Mouse (Mus musculus) right cerebral cortex, postnatal 4 days (tissue): ENCODE measurements around the gene Copz1.
A peak's percentile ranks its signal among the peaks of the same experiment; 100 is the strongest.

Experiments
- DNase-seq: peaks from one replicate; pipeline ENCODE4 v3.0.0-alpha.2; 2022

Copz1 gene

DNA sequence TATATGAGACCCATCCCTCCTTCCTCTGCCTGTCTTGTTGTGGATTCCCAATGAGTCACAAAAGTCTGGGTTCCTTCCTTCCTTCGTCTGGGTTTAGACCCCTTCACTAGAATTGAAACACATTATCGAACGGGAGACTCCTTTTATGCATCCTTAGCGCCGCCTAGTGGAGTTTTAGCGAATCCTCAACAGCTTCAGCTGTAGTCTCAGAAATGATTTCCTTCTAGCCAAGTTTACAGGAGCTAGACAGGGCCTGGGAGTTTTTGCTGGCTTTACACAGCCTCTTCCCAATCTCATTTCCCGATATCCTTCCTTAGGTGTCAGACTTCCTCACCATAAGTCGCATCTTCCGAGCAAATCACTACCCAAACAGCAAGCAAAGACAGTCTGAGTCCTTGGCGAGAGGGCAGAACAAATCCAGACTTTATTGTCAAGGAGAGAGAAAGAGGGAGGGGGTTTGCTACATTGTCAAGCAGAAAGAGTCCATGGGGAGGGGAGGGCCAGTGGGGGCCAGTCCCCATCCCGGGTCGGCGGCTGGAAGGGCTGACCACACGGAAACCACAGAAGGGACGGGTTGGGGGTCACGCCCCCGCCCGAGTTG is 41.1 kb downstream of the Copz1 start:
- no peak for DNase-seq

DNA sequence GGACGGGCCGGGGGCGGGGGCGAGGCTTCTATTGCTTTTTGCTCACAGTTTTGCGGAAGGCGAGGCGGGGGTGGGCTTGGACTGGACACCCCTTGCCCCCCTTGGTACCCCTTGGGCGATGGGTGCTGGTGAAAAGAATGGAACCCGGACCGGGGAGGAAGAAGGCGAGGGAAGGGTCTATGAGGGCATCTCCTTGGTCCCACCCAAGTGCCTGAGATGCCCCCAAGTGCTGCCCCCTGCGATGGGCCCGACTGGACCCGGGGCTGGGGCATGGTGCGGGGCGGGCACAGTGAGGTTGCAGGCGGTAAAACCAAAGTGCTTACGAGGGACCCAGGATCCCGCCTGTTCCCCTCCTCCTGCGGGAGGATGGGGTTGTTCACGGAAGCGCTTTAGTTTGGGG is 41.7 kb downstream of the Copz1 start:
- DNase-seq, result no peak

DNA sequence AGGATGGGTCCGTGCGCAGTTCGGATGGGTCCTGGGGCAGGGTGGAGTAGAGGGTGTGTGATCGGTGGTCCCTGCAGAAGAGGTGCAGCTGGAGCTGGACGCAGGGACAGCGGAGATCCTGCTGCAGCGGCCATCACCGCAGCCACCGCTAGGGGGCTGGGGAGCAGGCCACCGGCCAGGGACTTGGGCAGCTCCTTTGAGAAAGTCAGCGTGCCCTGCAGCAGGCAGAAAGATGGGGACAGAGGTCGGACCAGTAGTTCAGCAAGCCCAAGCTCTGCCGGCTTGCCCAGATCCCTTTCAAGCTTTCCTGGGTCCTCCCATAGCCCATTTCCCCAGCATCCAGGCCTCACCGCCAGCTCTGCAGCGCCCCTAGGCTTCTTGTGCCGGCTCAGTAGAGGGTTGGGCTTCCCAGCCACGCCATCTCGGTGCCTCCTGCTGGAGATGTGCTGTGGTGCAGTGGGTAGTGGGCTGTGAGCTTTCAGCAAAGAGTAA is 42.5 kb downstream of the Copz1 start:
- DNase-seq, result peak; percentile 74

DNA sequence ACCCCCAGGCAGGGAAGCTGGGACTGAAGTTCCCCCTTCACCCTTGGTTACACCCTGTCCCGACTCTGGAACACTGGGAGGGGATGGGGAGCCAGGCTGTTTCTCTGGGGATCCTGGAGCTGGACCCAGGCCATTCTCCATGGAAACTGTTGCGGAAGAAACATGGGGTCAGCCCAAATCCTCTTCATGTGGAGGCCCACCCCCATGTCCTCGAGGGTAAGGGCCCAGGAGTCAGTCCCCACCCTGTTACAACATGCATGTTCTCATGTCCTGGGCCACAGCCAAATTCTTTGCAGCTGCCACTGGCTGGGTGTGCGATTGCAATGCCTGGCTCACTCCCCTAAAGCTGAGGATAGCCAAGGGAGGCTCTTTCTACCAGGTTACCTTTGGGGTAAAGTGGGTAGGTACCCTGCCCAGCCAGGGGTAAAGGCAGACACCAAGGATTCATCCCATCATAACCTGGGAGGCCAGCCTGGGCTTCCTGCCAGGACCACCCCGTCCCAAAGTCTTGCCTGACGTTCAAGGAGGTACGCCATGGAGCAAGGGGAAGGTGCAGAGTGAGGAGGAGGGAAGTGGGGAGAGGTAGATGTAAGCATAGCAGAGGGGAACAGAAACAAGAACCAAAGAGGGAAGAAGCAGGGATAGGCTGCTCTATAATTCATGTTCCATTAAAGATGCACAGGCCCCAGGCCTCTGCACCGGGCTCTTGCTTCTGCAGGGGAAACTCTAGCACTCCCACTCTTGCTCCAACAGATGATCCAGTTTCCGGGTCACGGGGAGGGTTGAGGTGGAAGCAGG is 43.7 kb downstream of the Copz1 start:
- DNase-seq, result no peak

DNA sequence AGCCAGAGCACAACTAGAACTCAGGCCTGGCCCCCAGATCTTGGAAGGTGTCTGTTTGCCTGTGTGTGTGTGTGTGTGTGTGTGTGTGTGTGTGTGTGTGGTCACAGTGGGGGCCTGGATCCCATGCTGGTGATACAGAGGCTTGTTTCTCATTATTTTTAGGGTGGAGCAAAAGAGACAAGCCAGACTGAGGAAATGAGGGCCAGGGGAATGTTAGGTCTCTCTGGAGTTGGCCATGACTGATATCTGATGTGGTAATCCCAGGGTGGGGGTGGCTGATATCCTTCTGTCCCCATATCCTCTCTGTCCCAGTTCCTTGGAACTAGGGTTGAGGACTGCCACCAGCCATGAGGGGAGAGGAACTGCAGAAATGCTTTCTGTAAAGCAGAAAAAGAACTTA is 44.6 kb downstream of the Copz1 start:
- no peak for DNase-seq

DNA sequence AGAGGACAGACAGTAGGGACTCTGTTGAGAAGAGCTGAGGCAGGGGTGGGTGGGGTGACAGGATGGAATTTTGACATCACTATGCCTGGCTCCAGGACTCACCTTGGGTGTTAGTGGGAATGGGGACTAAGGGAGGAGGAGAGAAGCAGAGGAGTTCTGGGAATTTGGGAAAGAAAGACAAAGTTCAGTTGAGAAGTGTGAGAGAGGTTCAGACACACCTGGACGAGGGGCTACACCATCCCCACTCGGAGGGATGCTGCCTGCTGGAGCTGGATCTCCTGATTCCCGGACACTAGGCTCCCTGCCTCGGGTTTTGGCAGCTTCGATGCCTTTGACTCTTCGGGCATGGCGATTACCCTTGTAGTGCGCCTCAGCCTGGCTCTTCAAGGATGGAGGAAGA is 45.2 kb downstream of the Copz1 start:
- no peak for DNase-seq

DNA sequence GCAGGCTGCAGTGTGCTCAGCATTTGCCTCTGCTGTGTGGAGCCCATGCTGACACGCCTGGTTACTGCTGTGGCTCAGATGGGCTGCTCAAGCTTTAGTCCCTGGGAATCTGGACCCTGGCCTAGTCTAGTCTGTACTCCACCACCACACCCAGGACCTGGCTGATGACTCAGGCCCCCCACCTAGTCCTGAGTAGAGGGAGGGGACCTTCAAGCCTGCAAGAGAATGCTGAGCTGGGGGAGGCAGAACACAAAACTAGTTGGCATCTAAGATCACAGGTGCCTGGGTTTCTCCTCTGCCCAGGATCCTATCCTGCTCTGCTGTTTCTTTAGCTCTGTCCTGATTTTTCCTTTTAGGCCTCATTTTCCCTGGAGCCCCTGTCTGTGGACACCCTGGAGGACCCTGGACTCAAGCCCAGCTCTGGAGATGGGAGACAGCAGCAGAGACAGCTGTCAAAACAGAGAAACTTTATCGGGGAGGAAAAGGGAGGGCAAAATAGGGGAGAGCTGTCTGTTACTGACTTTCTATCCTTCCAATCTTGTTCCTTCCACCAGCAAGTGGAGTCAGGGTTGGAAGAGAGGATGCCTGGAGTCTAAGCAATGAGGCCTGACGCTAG is 45.8 kb downstream of the Copz1 start:
- no peak for DNase-seq

DNA sequence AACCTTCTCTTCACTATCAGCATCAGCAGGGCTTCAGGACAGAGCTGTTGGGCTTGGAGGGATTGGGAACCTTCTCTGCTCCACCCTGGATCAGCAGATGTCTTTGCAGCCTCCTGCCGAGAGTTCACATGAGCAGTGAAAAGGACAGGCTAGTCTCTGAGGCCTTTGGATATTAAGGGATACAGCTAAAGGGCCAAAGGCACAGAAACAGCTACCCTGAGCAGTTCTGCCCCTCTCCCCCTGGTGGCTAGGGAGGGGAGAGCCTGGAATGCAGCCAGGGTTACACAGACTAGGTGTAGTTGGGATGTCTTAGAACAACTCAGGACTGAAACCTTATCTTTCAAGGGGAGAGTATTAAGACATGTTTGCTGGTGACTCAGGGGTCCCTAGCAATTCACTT is 48.6 kb downstream of the Copz1 start:
- no peak for DNase-seq

DNA sequence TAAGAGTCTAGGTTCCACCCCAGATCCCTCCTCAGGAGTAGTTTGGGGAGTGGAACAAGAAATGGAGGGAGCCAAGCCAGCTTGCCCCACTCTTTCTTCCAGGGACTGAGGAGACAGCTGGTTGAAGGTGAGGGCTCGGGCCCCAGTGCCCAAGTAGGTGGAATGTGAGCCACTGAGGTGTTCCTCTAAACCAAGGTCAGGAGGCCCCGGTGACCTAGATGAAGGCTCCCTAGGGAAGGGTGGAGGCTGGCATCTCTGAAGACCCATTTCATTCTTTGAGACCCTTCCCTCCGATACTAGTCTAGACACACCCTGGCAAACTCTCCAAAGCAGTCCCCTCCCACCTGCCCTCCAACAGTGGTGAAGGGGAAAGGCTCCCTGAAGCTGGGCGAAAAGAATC is 49.9 kb downstream of the Copz1 start:
- no peak for DNase-seq

DNA sequence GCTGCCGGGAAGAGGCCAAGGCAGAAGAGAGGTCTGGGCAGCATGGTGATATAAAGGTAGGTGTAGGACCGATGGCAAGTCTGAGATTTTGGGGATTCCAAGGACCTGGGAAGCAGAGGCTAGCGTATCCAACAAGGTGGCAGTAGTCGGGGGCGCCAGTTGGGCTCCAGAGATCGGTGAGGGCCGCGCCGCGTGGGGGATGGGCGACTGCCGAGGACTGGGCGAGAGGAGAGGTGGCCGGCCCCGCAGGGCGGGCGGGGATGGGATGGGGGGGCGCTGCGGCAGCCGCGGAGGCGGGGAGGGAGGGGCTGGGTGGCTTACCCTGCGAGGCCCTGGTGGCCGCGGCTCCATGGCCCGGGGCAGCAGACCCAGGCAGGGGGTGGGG is 50.5 kb downstream of the Copz1 start:
- peak; percentile 76 for DNase-seq

DNA sequence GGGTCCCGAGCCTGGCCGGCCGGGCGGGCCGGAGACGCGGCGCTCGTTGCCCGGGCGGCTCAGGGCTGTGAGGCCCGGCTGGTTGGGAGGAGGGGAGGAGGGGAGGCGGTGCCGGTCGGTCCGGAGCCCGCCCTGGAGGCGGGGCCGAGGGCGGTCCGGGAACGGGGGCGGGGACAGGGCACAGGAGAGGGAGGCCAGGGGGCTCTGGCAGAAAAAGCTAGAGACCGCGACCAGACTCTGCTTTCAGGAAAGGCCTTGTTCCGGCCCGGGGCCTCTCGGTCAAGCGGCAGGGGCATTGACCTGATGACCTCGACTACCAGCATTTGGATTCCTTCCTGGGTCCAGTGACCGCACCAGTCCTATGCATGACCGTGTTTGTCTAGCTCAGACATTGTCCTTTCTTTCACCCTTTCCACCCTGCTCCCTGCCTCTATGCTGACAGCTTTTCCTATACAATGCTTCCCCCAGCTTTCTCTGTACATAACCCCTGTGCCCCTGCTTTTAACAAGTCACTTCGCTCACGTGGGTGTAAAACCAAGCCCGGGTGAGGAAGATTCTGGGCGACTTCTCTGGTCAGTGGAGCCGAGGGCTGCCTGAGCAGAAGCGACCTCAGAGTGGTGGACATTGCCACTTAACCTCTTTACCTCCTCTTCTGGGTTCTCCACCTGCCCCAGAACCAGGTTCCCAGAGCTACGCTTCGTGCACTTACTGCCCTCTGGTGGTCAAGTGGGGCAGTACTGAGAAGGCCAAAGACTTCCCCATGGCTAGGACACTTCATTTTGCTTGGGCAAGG is 51.1 kb downstream of the Copz1 start:
- peak; percentile 88 for DNase-seq

DNA sequence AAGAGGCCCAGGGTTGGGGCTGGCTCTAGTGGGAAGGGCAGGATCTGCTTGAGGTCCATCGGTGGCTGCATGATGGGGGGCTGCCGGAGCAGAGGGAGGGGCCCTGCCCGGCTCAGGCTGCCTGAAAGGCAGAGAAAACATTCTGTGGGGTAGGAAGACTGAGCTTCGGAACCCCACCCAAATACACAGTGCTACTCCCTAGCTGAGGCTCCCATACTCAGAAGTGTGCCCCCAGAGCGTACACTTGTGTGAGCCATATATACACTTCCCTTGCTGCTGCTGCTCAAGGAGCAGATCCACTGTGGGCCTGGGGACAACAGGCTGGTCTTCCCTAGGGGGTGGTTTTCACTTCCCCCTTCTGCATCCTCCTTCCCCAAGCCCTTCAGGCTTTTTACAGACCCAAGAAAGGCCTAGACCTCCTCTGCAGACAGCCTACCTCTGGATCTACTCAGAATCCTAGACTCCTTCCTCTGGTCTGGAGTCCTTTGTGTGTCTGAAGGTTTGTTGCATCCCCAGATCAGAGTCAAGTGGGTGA is 60.6 kb downstream of the Copz1 start:
- no peak for DNase-seq

DNA sequence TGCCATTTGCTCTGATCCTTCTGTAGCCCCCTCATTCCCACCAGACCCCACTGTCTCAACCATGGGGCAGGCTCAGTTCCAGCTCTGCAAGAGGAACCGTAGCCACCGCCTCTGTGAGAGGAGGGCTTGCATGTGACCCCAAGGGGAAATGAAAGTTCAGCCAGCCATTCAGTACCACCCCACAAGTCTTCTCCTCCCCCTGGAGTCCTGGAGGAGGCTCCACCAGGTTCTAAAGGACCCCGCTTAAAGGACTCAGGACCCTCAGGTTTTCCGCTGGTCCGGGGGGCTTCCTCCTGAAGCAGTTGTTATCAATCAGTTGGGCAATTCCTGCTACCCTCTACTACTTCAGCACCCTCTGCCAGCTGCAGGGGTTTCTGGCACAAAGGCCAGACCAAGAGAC is 61.2 kb downstream of the Copz1 start:
- DNase-seq, result no peak

DNA sequence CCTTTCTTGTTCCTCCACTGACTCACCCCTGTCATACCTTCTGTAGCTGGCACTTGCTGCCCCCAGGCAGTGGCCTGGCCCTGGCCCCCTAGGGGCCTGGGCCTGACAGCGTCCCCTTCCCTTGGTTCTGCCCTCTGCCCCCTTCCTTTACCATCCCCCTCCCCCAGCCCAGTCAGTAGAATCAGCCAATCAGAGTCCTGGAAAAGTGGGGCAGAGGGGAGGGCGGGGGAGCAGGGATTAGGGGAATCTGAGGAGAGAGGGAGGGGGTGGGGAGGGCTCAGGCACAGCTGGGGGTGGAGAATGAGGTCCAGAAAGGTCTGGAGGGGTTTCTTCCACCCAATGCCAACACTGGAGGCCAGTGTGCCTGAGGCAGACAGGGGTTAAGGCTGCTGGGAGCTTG is 61.7 kb downstream of the Copz1 start:
- no peak for DNase-seq

DNA sequence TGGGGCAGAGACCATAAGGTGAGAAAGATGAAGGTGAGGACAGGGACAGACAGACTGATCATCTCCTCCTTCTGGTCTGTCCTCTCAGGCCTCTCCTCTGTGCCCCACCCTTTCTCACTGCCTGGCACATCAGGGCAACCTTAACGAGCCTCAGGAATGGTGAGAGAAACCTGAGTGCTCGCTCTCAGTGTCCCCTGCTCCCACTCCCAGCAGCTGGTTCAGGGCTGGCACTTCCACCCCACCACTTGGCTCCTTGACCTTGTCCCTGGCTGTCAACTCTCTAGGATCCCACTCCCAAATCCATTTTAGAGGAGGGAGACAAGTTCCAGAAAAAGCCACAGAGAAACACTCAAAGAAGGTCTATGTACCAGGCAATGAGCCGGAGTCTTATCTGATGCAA is 62.5 kb downstream of the Copz1 start:
- no peak for DNase-seq

DNA sequence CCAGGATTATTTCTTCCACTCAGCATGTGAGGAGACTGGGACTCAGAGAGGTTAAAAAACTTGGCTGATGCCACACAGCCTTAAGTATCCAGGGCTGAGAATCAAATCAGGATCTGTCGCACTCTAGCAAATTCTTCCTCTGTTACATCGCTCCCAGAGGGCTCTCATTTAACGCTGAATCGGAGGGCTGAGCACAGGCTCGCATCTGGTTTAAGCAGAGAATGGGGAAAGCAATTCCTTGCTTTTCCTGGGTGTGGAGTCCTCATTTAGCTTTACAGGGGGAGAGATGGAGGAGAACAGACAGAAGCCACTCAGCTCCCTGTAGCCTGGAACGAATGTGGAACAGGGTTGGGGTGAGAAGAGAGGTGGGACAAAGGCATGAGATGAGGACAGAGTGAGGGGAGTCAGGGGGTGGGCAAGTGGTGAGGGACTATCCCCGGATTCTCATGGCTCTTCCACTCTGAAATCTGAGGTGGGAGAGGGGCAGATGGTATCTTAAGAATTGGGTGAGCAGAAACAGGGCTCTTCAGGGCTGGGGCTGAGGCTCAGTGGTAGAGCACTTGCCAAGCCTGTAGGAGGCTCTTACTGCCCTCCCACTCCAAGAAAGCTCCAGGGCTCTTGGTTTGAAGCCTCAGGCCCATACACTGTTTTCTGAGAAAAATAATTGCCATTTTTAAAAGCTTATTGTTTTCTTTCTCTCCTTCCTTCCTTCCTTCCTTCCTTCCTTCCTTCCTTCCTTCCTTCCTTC is 63.1 kb downstream of the Copz1 start:
- no peak for DNase-seq

DNA sequence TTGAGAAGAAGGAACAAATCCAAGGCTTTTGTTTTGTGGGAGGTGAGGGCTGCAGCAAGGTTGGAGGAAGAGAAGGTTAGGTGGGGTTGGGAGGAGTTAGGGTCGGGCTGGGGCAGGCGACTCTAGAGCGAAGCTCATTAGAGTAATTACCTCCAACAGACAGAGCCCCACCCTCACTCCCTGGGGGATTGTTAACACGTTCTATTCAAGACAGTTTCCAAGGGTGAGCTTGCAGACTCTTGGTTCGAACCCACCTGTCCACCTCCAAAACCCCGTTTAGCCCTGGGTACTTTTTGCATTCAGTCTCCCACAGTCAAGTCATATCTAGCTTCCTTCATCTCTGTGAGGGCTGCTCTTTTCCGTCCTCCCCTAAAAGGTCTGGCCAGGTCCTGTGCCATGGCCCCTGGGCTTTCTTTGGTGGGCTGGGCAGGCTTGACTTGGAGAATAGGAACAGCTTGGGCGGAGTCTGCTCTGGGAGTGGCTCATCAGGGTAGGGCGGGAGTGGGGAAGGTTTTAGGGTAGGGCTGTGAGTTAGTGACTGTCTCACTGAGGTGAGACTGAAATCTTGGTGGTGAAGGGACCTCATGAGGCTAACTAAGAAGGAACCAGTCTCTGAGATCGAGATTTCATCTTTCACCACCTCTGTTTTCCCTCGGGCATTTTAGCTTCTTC is 64.6 kb downstream of the Copz1 start:
- DNase-seq, result peak; percentile 1

DNA sequence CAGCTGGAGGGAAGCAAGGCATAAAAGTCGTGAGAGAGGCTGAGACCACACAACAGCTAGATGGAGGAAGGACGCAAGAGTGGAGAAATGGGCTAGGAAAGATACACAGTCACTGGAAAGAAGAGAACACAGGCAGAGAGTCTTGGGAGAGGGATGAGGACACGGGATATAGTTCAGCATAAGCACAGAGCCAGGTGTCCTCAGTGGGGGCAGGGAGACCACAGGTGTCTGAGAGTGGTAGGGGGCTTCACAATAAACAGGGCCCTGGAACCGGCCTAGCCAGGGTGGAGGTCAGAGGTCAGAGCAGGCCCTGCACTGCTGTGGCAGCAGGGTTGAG is 66.3 kb downstream of the Copz1 start:
- DNase-seq, result no peak

DNA sequence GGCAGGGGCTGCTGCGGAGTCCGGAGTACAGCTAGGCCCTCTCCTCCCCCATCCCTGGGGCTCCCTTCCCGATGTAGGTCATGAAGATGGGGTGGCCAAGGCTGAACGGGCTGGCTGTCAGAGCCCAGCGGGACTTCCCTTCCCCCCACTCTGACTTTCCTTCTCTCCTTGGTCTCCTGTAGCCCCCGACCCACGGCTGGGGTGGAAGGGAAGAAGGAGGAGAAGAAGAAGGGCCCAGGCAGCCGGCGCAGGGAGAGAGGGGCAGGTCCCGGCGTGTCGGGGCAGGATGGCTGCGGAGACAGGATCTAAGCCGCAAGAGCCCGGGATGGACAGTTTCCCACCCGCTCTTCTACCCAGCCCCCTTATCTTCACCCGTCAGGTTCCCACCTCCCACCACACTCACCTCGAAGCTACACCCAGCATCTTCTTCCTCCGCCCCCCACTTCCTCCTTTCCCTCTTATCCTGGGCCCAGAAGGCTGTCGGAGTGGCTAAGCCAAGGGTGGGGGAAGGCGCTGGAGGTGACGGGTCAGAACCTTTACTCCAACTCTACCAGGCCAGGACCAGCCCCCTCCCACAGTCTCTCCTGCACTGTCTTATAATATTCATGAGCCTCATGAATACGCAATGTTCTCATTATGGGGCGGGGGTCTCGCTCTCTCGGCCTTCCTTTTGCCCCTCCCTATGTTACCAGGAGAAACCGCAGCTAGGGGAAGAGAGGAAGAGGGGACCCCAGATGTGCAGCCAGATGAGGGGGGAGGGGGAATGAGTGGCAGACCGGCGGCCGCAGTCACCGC is 66.8 kb downstream of the Copz1 start:
- DNase-seq, result peak; percentile 30

DNA sequence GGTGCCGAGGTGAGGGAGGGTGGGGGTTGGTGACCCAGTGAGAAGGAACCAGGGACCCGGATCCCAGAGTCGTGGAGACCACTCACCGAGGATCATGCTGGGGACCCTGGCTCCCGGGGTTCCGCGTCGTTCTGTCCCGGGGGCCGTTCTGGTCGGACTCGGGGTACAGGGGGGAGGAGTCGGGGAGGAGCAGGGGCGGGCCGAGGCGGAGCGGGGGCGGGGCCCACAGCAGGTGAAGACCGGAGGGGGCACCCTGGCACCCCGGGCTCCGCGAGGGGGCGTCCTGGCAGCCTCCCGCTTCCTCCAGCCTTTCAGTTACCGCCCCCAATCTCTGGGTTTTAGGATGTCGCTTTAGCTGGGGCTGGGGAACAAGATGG is 67.4 kb downstream of the Copz1 start, which contains the start of gene Zfp385a:
Zfp385a (minus strand) TSS at position 133 of the 377 bp plus-strand sequence.
- peak; percentile 80 for DNase-seq

DNA sequence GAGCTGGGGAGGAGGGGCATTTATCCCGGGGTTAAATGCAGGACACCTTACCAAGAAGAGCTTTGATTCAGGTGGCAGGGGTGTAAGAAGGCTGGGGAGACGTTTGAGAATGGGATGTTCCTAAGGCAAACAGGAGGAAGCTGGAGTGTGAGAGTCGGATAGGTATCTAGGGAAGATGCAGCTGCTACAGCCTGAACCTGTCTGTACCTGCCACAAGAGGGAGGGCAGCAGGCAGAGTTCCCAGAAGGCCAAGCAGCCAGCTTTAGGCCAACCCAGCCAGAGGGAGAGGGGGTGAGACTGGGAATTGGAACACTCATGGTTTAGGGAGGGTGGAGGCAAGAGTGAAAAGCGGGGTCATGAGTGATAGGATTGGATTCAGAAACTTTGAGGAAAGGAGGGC is 68.3 kb downstream of the Copz1 start:
- no peak for DNase-seq
